Mouse (Mus musculus) cerebellum, adult 2 months (tissue): ENCODE results near the gene Rbp7.

ENCODE experiments used
- CTCF ChIP-seq: fragments of 200-500 bp; IDR thresholded peaks from 2 replicates; pipeline ENCODE4 v1.5.1; 2011; ENCODE audit warnings: low read depth, mild to moderate bottlenecking, control low read depth, low read length, moderate library complexity, borderline replicate concordance; ENCODE audit not compliant: insufficient read depth
- POLR2A ChIP-seq: fragments of 200-500 bp; IDR thresholded peaks from 2 replicates; pipeline ENCODE4 v1.6.1; 2011; ENCODE audit warnings: low read length, control low read depth, borderline replicate concordance; ENCODE audit not compliant: insufficient read depth

DNA sequence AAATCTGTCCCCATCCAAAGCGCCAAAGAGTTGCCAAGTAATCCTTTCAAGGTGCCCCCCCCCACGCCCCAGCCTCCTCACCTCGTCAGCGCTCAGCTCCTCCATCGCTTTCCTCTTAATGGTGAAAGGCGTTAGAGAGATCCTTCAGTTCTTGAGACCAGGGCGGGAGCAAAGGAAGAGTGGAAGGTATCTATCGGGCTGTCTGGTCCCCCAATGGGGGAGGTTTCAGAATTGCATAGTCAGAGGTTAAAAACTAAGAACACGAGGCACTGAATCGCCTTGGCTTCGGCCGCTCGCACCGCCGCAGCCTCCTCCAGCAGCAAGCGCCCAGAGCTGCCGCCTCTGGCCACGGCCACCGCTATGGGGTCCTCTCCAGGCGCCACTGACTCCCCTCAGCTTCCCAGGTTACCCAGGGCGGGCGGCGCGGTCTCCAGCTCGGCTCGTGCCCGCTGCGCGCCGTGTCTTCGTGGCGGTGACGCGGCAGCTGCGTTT lies 28.9 kb downstream of the Rbp7 start:
- TF ChIP-seq POLR2A (no peak), CTCF (no peak)
